Mouse (Mus musculus): ENCODE results near the gene Eef1g. TPM values are rescaled to one million over a fixed set of nuclear protein-coding genes. Genes with fewer than 3 reads are reported as not detected.

Eef1g gene
- polyA plus RNA-seq, 1 experiment: 5.4 TPM

- Histone ChIP-seq H3K9me3 (ENCODE audit: control insufficient read depth, low read length) (no peaks in the 10 kb centered on the region), H3K4me1 (ENCODE audit: control insufficient read depth) (peaks cover 27% of the 10 kb centered on the region), H3K4me3 (replicated peaks) (peak overlapping the region; percentile 57), H3K27me3 (ENCODE audit: control insufficient read depth) (peaks cover 66% of the 10 kb centered on the region), H3K36me3 (ENCODE audit: control insufficient read depth) (no peaks in the 10 kb centered on the region)
- TF ChIP-seq GATA1 (IDR thresholded peaks at IDR 0.05; ENCODE audit: low read length) (no peak), TAL1 (IDR thresholded peaks at IDR 0.05; ENCODE audit: low read length) (no peak)
Observed at GRCm38 (mm10) chr19:8988346-8989065, 21.7 kb downstream of the Eef1g start.

- Histone ChIP-seq H3K9me3 (ENCODE audit: control insufficient read depth, low read length) (no peaks in the 10 kb centered on the region), H3K4me1 (ENCODE audit: control insufficient read depth) (peaks cover 26% of the 10 kb centered on the region), H3K4me3 (replicated peaks) (peak within 1 kb of the TSS; percentile 57), H3K36me3 (ENCODE audit: control insufficient read depth) (no peaks in the 10 kb centered on the region), H3K27me3 (ENCODE audit: control insufficient read depth) (peaks cover 66% of the 10 kb centered on the region)
- TF ChIP-seq GATA1 (IDR thresholded peaks at IDR 0.05; ENCODE audit: low read length): no peak
- no peak for TF ChIP-seq TAL1 (IDR thresholded peaks at IDR 0.05; ENCODE audit: low read length)
Observed at GRCm38 (mm10) chr19:8989066-8989566, 22.3 kb downstream of the Eef1g start, which contains the start of gene Ahnak. TSS of gene Ahnak (plus strand) at chr19:8989284.

GRCm38 (mm10) chr19:8989567-8990431 is 23.0 kb downstream of the Eef1g start:
- peaks cover 26% of the 10 kb centered on the region for H3K4me1 ChIP-seq (ENCODE audit: control insufficient read depth)

GRCm38 (mm10) chr19:8990432-8991102 is 23.7 kb downstream of the Eef1g start:
- H3K4me1 ChIP-seq (ENCODE audit: control insufficient read depth): peaks cover 30% of the 10 kb centered on the region
- TF ChIP-seq TAL1 (IDR thresholded peaks at IDR 0.05; ENCODE audit: low read length) (no peak), GATA1 (IDR thresholded peaks at IDR 0.05; ENCODE audit: low read length) (no peak)
- peaks cover 62% of the 10 kb centered on the region for H3K27me3 ChIP-seq (ENCODE audit: control insufficient read depth)

More at GRCm38 (mm10) chr19:8989567-8990431, 23.0 kb downstream of the Eef1g start:
- no peaks in the 10 kb centered on the region for H3K36me3 ChIP-seq (ENCODE audit: control insufficient read depth)
- H3K9me3 ChIP-seq (ENCODE audit: control insufficient read depth, low read length): no peaks in the 10 kb centered on the region
- H3K4me3 ChIP-seq (replicated peaks): peak overlapping the region; percentile 57
- H3K27me3 ChIP-seq (ENCODE audit: control insufficient read depth): peaks cover 64% of the 10 kb centered on the region
- TF ChIP-seq GATA1 (IDR thresholded peaks at IDR 0.05; ENCODE audit: low read length) (no peak), TAL1 (IDR thresholded peaks at IDR 0.05; ENCODE audit: low read length) (no peak)

GRCm38 (mm10) chr19:8991245-8991870 is 24.5 kb downstream of the Eef1g start:
- Histone ChIP-seq H3K4me3 (replicated peaks) (no peak overlapping the region), H3K27me3 (ENCODE audit: control insufficient read depth) (peaks cover 54% of the 10 kb centered on the region), H3K9me3 (ENCODE audit: control insufficient read depth, low read length) (no peaks in the 10 kb centered on the region), H3K36me3 (ENCODE audit: control insufficient read depth) (no peaks in the 10 kb centered on the region), H3K4me1 (ENCODE audit: control insufficient read depth) (peaks cover 30% of the 10 kb centered on the region)
- TF ChIP-seq TAL1 (IDR thresholded peaks at IDR 0.05; ENCODE audit: low read length): no peak

More at GRCm38 (mm10) chr19:8990432-8991102, 23.7 kb downstream of the Eef1g start:
- no peak overlapping the region for H3K4me3 ChIP-seq (replicated peaks)
- H3K36me3 ChIP-seq (ENCODE audit: control insufficient read depth): no peaks in the 10 kb centered on the region
- H3K9me3 ChIP-seq (ENCODE audit: control insufficient read depth, low read length): no peaks in the 10 kb centered on the region

- peaks cover 49% of the 10 kb centered on the region for H3K27me3 ChIP-seq (ENCODE audit: control insufficient read depth)
- TF ChIP-seq GATA1 (IDR thresholded peaks at IDR 0.05; ENCODE audit: low read length) (no peak), TAL1 (IDR thresholded peaks at IDR 0.05; ENCODE audit: low read length) (no peak)
- H3K4me3 ChIP-seq (replicated peaks): no peak overlapping the region
- no peaks in the 10 kb centered on the region for H3K36me3 ChIP-seq (ENCODE audit: control insufficient read depth)
- H3K4me1 ChIP-seq (ENCODE audit: control insufficient read depth): peaks cover 30% of the 10 kb centered on the region
- no peaks in the 10 kb centered on the region for H3K9me3 ChIP-seq (ENCODE audit: control insufficient read depth, low read length)
Observed at GRCm38 (mm10) chr19:8991871-8992735, 25.3 kb downstream of the Eef1g start.

GRCm38 (mm10) chr19:8992769-8993624 is 26.2 kb downstream of the Eef1g start:
- Histone ChIP-seq H3K4me3 (replicated peaks) (no peak overlapping the region), H3K36me3 (ENCODE audit: control insufficient read depth) (no peaks in the 10 kb centered on the region), H3K27me3 (ENCODE audit: control insufficient read depth) (peaks cover 40% of the 10 kb centered on the region), H3K9me3 (ENCODE audit: control insufficient read depth, low read length) (no peaks in the 10 kb centered on the region), H3K4me1 (ENCODE audit: control insufficient read depth) (peaks cover 39% of the 10 kb centered on the region)
- no peak for TF ChIP-seq GATA1 (IDR thresholded peaks at IDR 0.05; ENCODE audit: low read length)
- no peak for TF ChIP-seq TAL1 (IDR thresholded peaks at IDR 0.05; ENCODE audit: low read length)
